Mouse (Mus musculus) induced T-regulatory cell, adult 2 months (primary cell): ENCODE results near the gene Fto.

Source experiments
- DNase-seq: peaks from one replicate; pipeline ENCODE4 v3.0.0-alpha.2; 2012; ENCODE audit warnings: low read depth

The Fto gene

GRCm38 (mm10) chr8:91680125-91680524 is 366.8 kb downstream of the Fto start:
- DNase-seq = no peak

GRCm38 (mm10) chr8:91684596-91685317 is 371.4 kb downstream of the Fto start:
- no peak for DNase-seq

- no peak for DNase-seq
Measured at GRCm38 (mm10) chr8:91685408-91685807, 372.1 kb downstream of the Fto start.

GRCm38 (mm10) chr8:91692056-91692721 is 378.9 kb downstream of the Fto start:
- DNase-seq = no peak

GRCm38 (mm10) chr8:91706533-91706932 is 393.2 kb downstream of the Fto start:
- no peak for DNase-seq

GRCm38 (mm10) chr8:91708661-91709060 is 395.3 kb downstream of the Fto start:
- no peak for DNase-seq

- no peak for DNase-seq
Measured at GRCm38 (mm10) chr8:91709768-91710167, 396.4 kb downstream of the Fto start.

GRCm38 (mm10) chr8:91711202-91711601 is 397.9 kb downstream of the Fto start:
- DNase-seq = no peak

GRCm38 (mm10) chr8:91711981-91712598 is 398.8 kb downstream of the Fto start:
- no peak for DNase-seq

- no peak for DNase-seq
Measured at GRCm38 (mm10) chr8:91712731-91713569, 399.6 kb downstream of the Fto start.

GRCm38 (mm10) chr8:91713677-91714312 is 400.5 kb downstream of the Fto start:
- no peak for DNase-seq

GRCm38 (mm10) chr8:91714733-91715132 is 401.4 kb downstream of the Fto start:
- DNase-seq = no peak

GRCm38 (mm10) chr8:91715387-91716085 is 402.2 kb downstream of the Fto start:
- no peak for DNase-seq
